In the genomic region with DNA sequence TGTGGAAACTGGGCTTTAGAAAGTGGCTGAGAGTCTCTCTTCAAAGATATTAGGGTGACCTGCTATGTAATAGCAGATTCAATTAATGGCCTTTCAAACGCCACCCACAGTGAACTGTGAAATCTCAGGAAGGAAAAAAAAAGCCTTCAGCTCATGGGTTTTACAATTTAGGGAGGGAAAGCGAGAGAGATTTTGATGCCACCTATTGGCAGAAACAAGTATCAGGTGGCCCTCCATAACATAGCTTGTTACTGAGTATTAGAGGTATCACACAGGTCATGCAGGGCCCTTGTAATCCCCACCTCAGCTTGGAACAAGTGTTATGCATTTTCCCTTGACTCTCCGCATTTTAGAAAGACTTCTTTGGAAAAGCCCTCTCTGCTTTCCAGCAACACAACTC, we compare ENCODE assay signal across 24 mouse cellular contexts. TPM values are rescaled to one million over a fixed set of nuclear protein-coding genes. Genes with fewer than 3 reads are reported as not detected.
DNase-seq lines count a peak whose midpoint lies in the region; ATAC-seq and TF ChIP-seq lines count a peak whose summit lies in the region.
"Had no signal": no experiment of that assay in that cellular context is flagged by ENCODE, and none has a peak within 500 bp of the region (broad histone marks: within the 10 kb centered on the region; RNA-seq: fewer than 3 reads in every experiment).

No protein-coding gene starts in this region.

- no peak for TF ChIP-seq POLR2A in olfactory bulb, adult 2 months (IDR thresholded peaks at IDR 0.05; ENCODE audit: insufficient read depth, low read depth, low read length)

- H3K4me2 ChIP-seq in forebrain, embryonic 14.5 days (ENCODE audit: low read length) = no peak overlapping the region
- H3K4me2 ChIP-seq in kidney, postnatal 0 days (ENCODE audit: low read length) = no peak overlapping the region
- H3K4me2 ChIP-seq in lung, postnatal 0 days (replicated peaks; ENCODE audit: low read depth, low read length) = no peak overlapping the region
- H3K4me2 ChIP-seq: hindbrain, embryonic 15.5 days; liver, embryonic 15.5 days; midbrain, embryonic 12.5 days; neural tube, embryonic 12.5 days had no signal

- no peaks in the 10 kb centered on the region for H3K4me1 ChIP-seq in forebrain, embryonic 14.5 days (ENCODE audit: control insufficient read depth, insufficient read depth, low read length)
- peaks cover 11% of the 10 kb centered on the region for H3K4me1 ChIP-seq in forebrain, embryonic 10.5 days
- H3K4me1 ChIP-seq in kidney, postnatal 0 days (replicated peaks; ENCODE audit: insufficient read depth, low read length) = no peaks in the 10 kb centered on the region
- no peaks in the 10 kb centered on the region for H3K4me1 ChIP-seq in lung, postnatal 0 days (ENCODE audit: insufficient read depth, low read depth, low read length)
- peaks cover 8% of the 10 kb centered on the region for H3K4me1 ChIP-seq in olfactory bulb, adult 2 months (ENCODE audit: control insufficient read depth, insufficient read depth, low read length)
- H3K4me1 ChIP-seq: liver, embryonic 15.5 days; neural tube, embryonic 12.5 days had no signal

- H3K9ac ChIP-seq in forebrain, embryonic 14.5 days (ENCODE audit: low read length) = no peak overlapping the region
- H3K9ac ChIP-seq in kidney, postnatal 0 days (ENCODE audit: low read depth, low read length) = no peak overlapping the region
- H3K9ac ChIP-seq in lung, postnatal 0 days (replicated peaks; ENCODE audit: low read depth) = no peak overlapping the region
- H3K9ac ChIP-seq: hindbrain, embryonic 15.5 days; liver, embryonic 15.5 days; midbrain, embryonic 12.5 days; neural tube, embryonic 12.5 days had no signal

- no peak overlapping the region; the same call in 1 of the 2 replicates for H3K27ac ChIP-seq in forebrain, embryonic 14.5 days (ENCODE audit: low read depth, low read length)
- H3K27ac ChIP-seq in forebrain, embryonic 10.5 days = no peak overlapping the region
- H3K27ac ChIP-seq in kidney, postnatal 0 days = no peak overlapping the region
- no peak overlapping the region for H3K27ac ChIP-seq in lung, postnatal 0 days (ENCODE audit: low read length)
- H3K27ac ChIP-seq in olfactory bulb, adult 2 months (ENCODE audit: insufficient read depth, low read depth, low read length) = peak overlapping the region; percentile 25; the same call in 1 of the 2 replicates
- H3K27ac ChIP-seq: embryonic facial prominence, embryonic 10.5 days; hindbrain, embryonic 15.5 days; limb, embryonic 10.5 days; liver, embryonic 15.5 days; midbrain, embryonic 12.5 days; neural tube, embryonic 12.5 days had no signal

- ATAC-seq in forebrain, embryonic 14.5 days = no peak
- no peak for ATAC-seq in kidney, postnatal 0 days (replicated peaks; ENCODE audit: low FRiP score, low read depth)
- ATAC-seq in lung, postnatal 0 days = no peak
- ATAC-seq: activated CD4-positive, CD25-positive, alpha-beta regulatory T cell, adult 4 months; CD4-positive, CD25-positive, alpha-beta regulatory T cell, adult 4 months; intestine, embryonic 16.5 days had no signal

- H3K36me3 ChIP-seq in forebrain, embryonic 14.5 days (ENCODE audit: control insufficient read depth, insufficient read depth, low read length) = no peaks in the 10 kb centered on the region
- no peaks in the 10 kb centered on the region for H3K36me3 ChIP-seq in forebrain, embryonic 10.5 days (replicated peaks)
- no peaks in the 10 kb centered on the region for H3K36me3 ChIP-seq in kidney, postnatal 0 days (ENCODE audit: insufficient read depth, low read length)
- H3K36me3 ChIP-seq in lung, postnatal 0 days (ENCODE audit: insufficient read depth, low read length) = no peaks in the 10 kb centered on the region
- H3K36me3 ChIP-seq: embryonic facial prominence, embryonic 10.5 days; G1E; hindbrain, embryonic 15.5 days; limb, embryonic 10.5 days; liver, embryonic 15.5 days; midbrain, embryonic 12.5 days; neural tube, embryonic 12.5 days had no signal

- peak; percentile 35; the same call in 1 of the 2 replicates for TF ChIP-seq CTCF in kidney, postnatal 0 days (IDR thresholded peaks at IDR 0.05; ENCODE audit: low read depth)
- peak; percentile 12; the same call in 1 of the 2 replicates for TF ChIP-seq CTCF in lung, postnatal 0 days (IDR thresholded peaks at IDR 0.05)
- no peak for TF ChIP-seq CTCF in olfactory bulb, adult 2 months (IDR thresholded peaks at IDR 0.05; ENCODE audit: insufficient read depth, low read depth, low read length)

- DNase-seq in forebrain, embryonic 14.5 days (ENCODE audit: low spot score) = peak; percentile 24
- DNase-seq in forebrain, embryonic 10.5 days (ENCODE audit: extremely low spot score, low spot score) = no peak
- peak; percentile 11 for DNase-seq in kidney, postnatal 0 days (ENCODE audit: low spot score)
- DNase-seq in kidney, postnatal 10 days = no peak
- no peak for DNase-seq in lung, postnatal 0 days (ENCODE audit: low spot score)
- DNase-seq in lung, postnatal 10 days = no peak
- DNase-seq in retina, postnatal 1 day = no peak
- DNase-seq: adrenal gland, postnatal 10 days; cerebellum, adult 8-10 months; gastrocnemius, postnatal 36 days; liver; right cerebral cortex, postnatal 4 days; thymus, postnatal 25 days had no signal

- WGBS in forebrain, embryonic 14.5 days = 42% methylated on average over 3 of the region's 3 CpGs
- WGBS in forebrain, embryonic 10.5 days = 50% methylated on average over 3 of the region's 3 CpGs
- WGBS in kidney, postnatal 0 days = 35% methylated on average over 3 of the region's 3 CpGs
- WGBS in lung, postnatal 0 days = 26% methylated on average over 3 of the region's 3 CpGs
- 39% methylated on average over 3 of the region's 3 CpGs for WGBS in olfactory bulb, adult 2 months

- peaks cover 6% of the 10 kb centered on the region; the same call in 1 of the 2 replicates for H3K27me3 ChIP-seq in forebrain, embryonic 14.5 days (replicated peaks; ENCODE audit: control insufficient read depth, insufficient read depth, low read length)
- peaks cover 15% of the 10 kb centered on the region for H3K27me3 ChIP-seq in forebrain, embryonic 10.5 days (ENCODE audit: poor library complexity, severe bottlenecking)
- H3K27me3 ChIP-seq in kidney, postnatal 0 days (ENCODE audit: insufficient read depth, low read length) = no peaks in the 10 kb centered on the region; the same call in 1 of the 2 replicates
- H3K27me3 ChIP-seq in lung, postnatal 0 days (replicated peaks; ENCODE audit: insufficient read depth, low read length) = peaks cover 4% of the 10 kb centered on the region; the same call in 1 of the 2 replicates

- TF ChIP-seq EP300 in lung, postnatal 0 days (IDR thresholded peaks at IDR 0.05) = no peak

- H3K9me3 ChIP-seq in forebrain, embryonic 14.5 days (replicated peaks; ENCODE audit: control insufficient read depth, low read length) = no peaks in the 10 kb centered on the region
- no peaks in the 10 kb centered on the region for H3K9me3 ChIP-seq in forebrain, embryonic 10.5 days
- H3K9me3 ChIP-seq in kidney, postnatal 0 days (replicated peaks; ENCODE audit: low read length) = no peaks in the 10 kb centered on the region
- no peaks in the 10 kb centered on the region for H3K9me3 ChIP-seq in lung, postnatal 0 days (ENCODE audit: low read length)
- H3K9me3 ChIP-seq: embryonic facial prominence, embryonic 10.5 days; hindbrain, embryonic 15.5 days; limb, embryonic 10.5 days; liver, embryonic 15.5 days; midbrain, embryonic 12.5 days; neural tube, embryonic 12.5 days had no signal

- no peak overlapping the region for H3K4me3 ChIP-seq in forebrain, embryonic 14.5 days (ENCODE audit: low read depth, low read length)
- no peak overlapping the region for H3K4me3 ChIP-seq in forebrain, embryonic 10.5 days
- H3K4me3 ChIP-seq in kidney, postnatal 0 days (replicated peaks; ENCODE audit: low read depth, low read length) = no peak overlapping the region
- H3K4me3 ChIP-seq in lung, postnatal 0 days (ENCODE audit: low read depth, low read length) = no peak overlapping the region
- no peak overlapping the region for H3K4me3 ChIP-seq in olfactory bulb, adult 2 months (ENCODE audit: insufficient read depth, low read depth, low read length)
- H3K4me3 ChIP-seq: embryonic facial prominence, embryonic 10.5 days; hindbrain, embryonic 15.5 days; limb, embryonic 10.5 days; liver, embryonic 15.5 days; midbrain, embryonic 12.5 days; neural tube, embryonic 12.5 days had no signal

RNA-seq across cellular contexts. Expression of gene Cpne4, which starts 18.7 kb away (rescaled TPM):
- 15.6 and 19.2 TPM in 2 replicates for polyA plus RNA-seq in forebrain, embryonic 14.5 days (2014; fragmentation: Nextera tagmentation; extraction: Ambion mirVana)
- 0.25 and 0.35 TPM in 2 replicates for polyA plus RNA-seq in forebrain, embryonic 10.5 days (2016; fragmentation: Nextera tagmentation; extraction: Ambion mirVana)
- 0.21 and 0.34 TPM in 2 replicates for polyA plus RNA-seq in kidney, postnatal 0 days (2015; fragmentation: Nextera tagmentation; extraction: Ambion mirVana)
- 0.16 and 0.18 TPM in 2 replicates for polyA plus RNA-seq in lung, postnatal 0 days (2015; fragmentation: Nextera tagmentation; extraction: Ambion mirVana)
- 310 and 404 TPM in 2 replicates for polyA plus RNA-seq in olfactory bulb, adult 2 months (2012; ENCODE audit: insufficient read depth, insufficient read length, low replicate concordance, missing spikeins)
- polyA plus RNA-seq: activated CD4-positive, CD25-positive, alpha-beta regulatory T cell, adult 4 months; CD4-positive, CD25-positive, alpha-beta regulatory T cell, adult 4 months; G1E; limb, embryonic 10.5 days; liver, embryonic 15.5 days had no signal

Comparison
In these comparisons a context has a peak if more than half of its experiments do, and no peak if none do; other contexts are left out.
1. DNase-seq: peak in forebrain, embryonic 14.5 days (single experiment) and kidney, postnatal 0 days (single experiment); none in forebrain, embryonic 10.5 days (single experiment), kidney, postnatal 10 days (single experiment), lung, postnatal 0 days (single experiment), lung, postnatal 10 days (single experiment) and retina, postnatal 1 day (single experiment).
2. RNA of gene Cpne4, which starts 18.7 kb away (polyA plus RNA-seq): 310 to 404 TPM in olfactory bulb, adult 2 months; 15.6 to 19.2 TPM in forebrain, embryonic 14.5 days, 0.25 to 0.35 TPM in forebrain, embryonic 10.5 days, 0.21 to 0.34 TPM in kidney, postnatal 0 days and 0.16 to 0.18 TPM in lung, postnatal 0 days; every median in the first group is over 10 times any median in the second.